Mouse (Mus musculus) neural tube, embryonic 14.5 days (tissue): Measurements from ENCODE around the gene Vnn3. TPM values are rescaled to one million over a fixed set of nuclear protein-coding genes. Genes with fewer than 3 reads are reported as not detected.

Experiments
- ATAC-seq: fragments of 200-750 bp; cut with Nextera tagmentation; 2 replicates; pipeline ENCODE4 v1.8.0; 2017; ENCODE audit warnings: low read depth, mild to moderate bottlenecking, moderate TSS enrichment, moderate library complexity
- H3K27ac ChIP-seq: fragments of 300-500 bp; sonication (generic); 2 replicates; pipeline ENCODE4 v1.5.1; 2014; ENCODE audit warnings: low read depth, mild to moderate bottlenecking, control low read depth, low read length, moderate library complexity, mixed read lengths
- H3K27me3 ChIP-seq: fragments of 300-500 bp; sonication (generic); 2 replicates; pipeline ENCODE4 v1.6.1; 2014; ENCODE audit warnings: low read length; ENCODE audit not compliant: control insufficient read depth, insufficient read depth
- H3K36me3 ChIP-seq: fragments of 300-500 bp; sonication (generic); 2 replicates; pipeline ENCODE4 v1.6.1; 2014; ENCODE audit warnings: low read length, mixed read lengths; ENCODE audit not compliant: control insufficient read depth, insufficient read depth
- H3K4me1 ChIP-seq: fragments of 300-500 bp; sonication (generic); 2 replicates; pipeline ENCODE4 v1.6.1; 2014; ENCODE audit warnings: low read length; ENCODE audit not compliant: control insufficient read depth, insufficient read depth
- H3K4me2 ChIP-seq: fragments of 300-500 bp; sonication (generic); 2 replicates; pipeline ENCODE4 v1.6.1; 2014; ENCODE audit warnings: mild to moderate bottlenecking, low read depth, low read length, control low read depth
- H3K4me3 ChIP-seq: fragments of 300-500 bp; sonication (generic); 2 replicates; pipeline ENCODE4 v1.5.1; 2014; ENCODE audit warnings: low read depth, low read length, control low read depth, mixed read lengths
- H3K9ac ChIP-seq: fragments of 300-500 bp; sonication (generic); replicated peaks from 2 replicates; pipeline ENCODE4 v1.6.1; 2014; ENCODE audit warnings: low read depth, mild to moderate bottlenecking, control low read depth, low read length, mixed read lengths
- H3K9me3 ChIP-seq: fragments of 300-500 bp; sonication (generic); 2 replicates; pipeline ENCODE4 v1.6.1; 2016; ENCODE audit warnings: low read length; ENCODE audit not compliant: control insufficient read depth
- WGBS: fragments of 180-500 bp; shearing (Covaris S2); extraction: QIAGEN DNeasy Blood & Tissue Kit; methylation state at CpG from one replicate; pipeline ENCODE4 v1.1.7; 2014; 5-methylcytosine and 5-hydroxymethylcytosine counted together
- polyA plus RNA-seq: library from polyadenylated mRNA; unstranded; fragments of >200 nt; fragmentation: Nextera tagmentation; extraction: Ambion mirVana; gene quantifications from 2 replicates; pipeline ENCODE4 v1.2.1, GENCODE M21; 2014

Vnn3 gene
- not detected in 2 replicates for polyA plus RNA-seq

DNA sequence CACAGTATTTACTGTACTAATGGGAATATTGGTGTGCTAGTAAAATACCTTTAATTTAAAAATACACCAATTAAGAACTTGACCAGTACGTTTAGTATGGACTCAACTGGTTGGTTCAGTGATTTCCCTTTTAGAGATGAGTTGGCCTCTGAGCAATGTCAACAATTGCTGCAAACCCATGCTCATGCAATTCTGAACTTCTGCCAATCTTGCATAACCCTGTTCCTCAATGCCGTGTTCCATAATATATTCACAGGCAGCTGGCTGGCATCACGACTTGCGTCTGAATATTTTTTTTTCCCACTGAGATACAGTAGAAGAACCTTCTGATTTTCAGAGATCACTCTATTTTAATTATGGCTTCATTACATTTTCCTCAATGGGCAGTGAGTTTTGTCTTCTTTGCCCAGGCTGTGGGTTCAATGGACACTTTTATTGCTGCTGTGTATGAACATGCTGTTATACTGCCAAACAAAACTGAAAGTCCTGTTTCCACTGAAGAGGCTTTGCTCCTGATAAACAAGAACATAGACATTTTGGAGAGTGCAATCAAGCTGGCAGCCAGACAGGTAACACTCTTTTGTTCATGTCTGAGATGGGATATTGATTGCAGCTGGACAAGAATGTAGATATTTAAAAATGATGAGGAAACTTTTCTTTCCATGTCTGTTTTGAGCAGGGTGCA lies at the start of gene Vnn3:
Gene Vnn3 (plus strand): TSS at position 235 of the 685 bp plus-strand sequence.
- no peaks in the 10 kb centered on the region for H3K9me3 ChIP-seq
- 89% methylated on average over 4 of the region's 4 CpGs for WGBS

DNA sequence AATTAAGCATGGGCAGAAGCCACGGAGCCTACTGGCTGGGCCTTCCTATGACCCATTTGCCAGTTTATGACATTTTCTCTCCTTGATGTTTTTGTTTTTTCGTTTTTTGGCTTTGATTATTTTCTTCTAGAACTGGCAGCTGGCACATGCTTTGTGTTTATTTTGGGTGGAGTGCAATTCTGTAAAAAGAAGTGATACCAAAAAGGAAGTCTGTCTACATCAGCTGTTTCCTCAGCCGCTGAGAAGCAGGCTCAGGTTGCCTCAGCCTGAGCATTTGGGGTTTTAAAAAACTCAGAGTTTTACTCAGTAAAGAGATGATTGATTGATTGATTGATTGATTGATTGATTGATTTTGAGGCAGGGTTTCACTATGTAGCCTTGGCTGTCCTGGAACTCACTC lies 48.4 kb upstream of the Vnn3 start:
- 71% methylated on average over 3 of the region's 3 CpGs for WGBS
- Histone ChIP-seq H3K27ac (no peak overlapping the region), H3K36me3 (peaks cover 18% of the 10 kb centered on the region; the same call in 1 of the 2 replicates), H3K4me2 (no peak overlapping the region), H3K27me3 (no peaks in the 10 kb centered on the region), H3K4me1 (peaks cover 3% of the 10 kb centered on the region; the same call in 1 of the 2 replicates), H3K9ac (no peak overlapping the region), H3K4me3 (no peak overlapping the region), H3K9me3 (no peaks in the 10 kb centered on the region)
- no peak for ATAC-seq

More for the DNA sequence above, at the start of gene Vnn3:
- H3K36me3 ChIP-seq, result no peaks in the 10 kb centered on the region
- H3K27me3 ChIP-seq, result no peaks in the 10 kb centered on the region
- no peak within 1 kb of the TSS for H3K4me2 ChIP-seq
- no peak for ATAC-seq
- no peak within 1 kb of the TSS for H3K4me3 ChIP-seq
- H3K27ac ChIP-seq, result no peak within 1 kb of the TSS
- H3K9ac ChIP-seq, result no peak within 1 kb of the TSS
- no peaks in the 10 kb centered on the region for H3K4me1 ChIP-seq

DNA sequence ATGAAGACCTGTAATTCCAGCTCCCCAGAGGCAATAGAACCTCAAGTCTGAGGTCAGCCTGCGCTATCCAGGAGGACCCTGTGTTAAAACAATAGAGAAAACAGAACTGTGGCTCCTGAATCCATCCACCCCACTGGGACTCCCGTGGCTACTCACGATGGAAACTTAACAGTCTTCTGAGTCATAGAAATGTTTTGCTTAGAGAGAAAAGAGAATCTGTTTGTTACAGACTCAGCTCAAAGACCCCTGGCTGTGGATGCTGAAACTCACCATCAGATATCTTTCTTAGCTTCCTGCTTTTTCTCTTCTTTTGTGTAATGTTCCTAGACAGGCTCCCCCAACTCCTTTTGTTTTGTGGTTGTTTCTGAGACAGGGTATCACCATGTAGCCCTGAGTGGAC lies 46.6 kb upstream of the Vnn3 start:
- no peak overlapping the region for H3K9ac ChIP-seq
- H3K36me3 ChIP-seq, result peaks cover 18% of the 10 kb centered on the region; the same call in 1 of the 2 replicates
- no peaks in the 10 kb centered on the region for H3K9me3 ChIP-seq
- H3K4me2 ChIP-seq, result no peak overlapping the region
- H3K27me3 ChIP-seq, result no peaks in the 10 kb centered on the region
- ATAC-seq, result no peak
- no peaks in the 10 kb centered on the region for H3K4me1 ChIP-seq
- no peak overlapping the region for H3K27ac ChIP-seq
- 75% methylated on average over 3 of the region's 3 CpGs for WGBS
- no peak overlapping the region for H3K4me3 ChIP-seq

DNA sequence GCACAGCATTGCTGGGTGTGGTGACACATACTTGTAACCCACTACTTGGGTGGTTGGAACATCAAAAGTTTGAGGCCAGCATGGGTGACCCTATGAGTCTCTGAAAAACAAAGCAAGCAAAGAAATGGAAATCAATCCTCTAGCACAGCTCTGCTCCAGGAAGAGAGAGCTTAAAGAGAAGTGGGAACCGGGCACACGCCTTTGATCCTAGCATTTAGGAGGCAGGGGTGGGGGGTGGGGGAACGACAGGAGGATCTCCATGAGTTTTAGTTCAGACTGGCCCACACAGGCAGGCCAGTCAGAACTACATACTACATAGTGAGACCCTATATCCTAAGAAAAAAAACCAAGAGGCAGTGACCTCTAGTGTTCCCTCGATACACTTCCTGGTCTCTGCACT lies 45.1 kb upstream of the Vnn3 start:
- no peaks in the 10 kb centered on the region for H3K27me3 ChIP-seq
- no peaks in the 10 kb centered on the region for H3K9me3 ChIP-seq
- no peaks in the 10 kb centered on the region for H3K4me1 ChIP-seq
- peaks cover 18% of the 10 kb centered on the region; the same call in 1 of the 2 replicates for H3K36me3 ChIP-seq
- no peak overlapping the region for H3K4me3 ChIP-seq
- H3K27ac ChIP-seq, result no peak overlapping the region
- no peak overlapping the region for H3K4me2 ChIP-seq
- no peak for ATAC-seq
- 27% methylated on average over 4 of the region's 4 CpGs for WGBS
- no peak overlapping the region for H3K9ac ChIP-seq

DNA sequence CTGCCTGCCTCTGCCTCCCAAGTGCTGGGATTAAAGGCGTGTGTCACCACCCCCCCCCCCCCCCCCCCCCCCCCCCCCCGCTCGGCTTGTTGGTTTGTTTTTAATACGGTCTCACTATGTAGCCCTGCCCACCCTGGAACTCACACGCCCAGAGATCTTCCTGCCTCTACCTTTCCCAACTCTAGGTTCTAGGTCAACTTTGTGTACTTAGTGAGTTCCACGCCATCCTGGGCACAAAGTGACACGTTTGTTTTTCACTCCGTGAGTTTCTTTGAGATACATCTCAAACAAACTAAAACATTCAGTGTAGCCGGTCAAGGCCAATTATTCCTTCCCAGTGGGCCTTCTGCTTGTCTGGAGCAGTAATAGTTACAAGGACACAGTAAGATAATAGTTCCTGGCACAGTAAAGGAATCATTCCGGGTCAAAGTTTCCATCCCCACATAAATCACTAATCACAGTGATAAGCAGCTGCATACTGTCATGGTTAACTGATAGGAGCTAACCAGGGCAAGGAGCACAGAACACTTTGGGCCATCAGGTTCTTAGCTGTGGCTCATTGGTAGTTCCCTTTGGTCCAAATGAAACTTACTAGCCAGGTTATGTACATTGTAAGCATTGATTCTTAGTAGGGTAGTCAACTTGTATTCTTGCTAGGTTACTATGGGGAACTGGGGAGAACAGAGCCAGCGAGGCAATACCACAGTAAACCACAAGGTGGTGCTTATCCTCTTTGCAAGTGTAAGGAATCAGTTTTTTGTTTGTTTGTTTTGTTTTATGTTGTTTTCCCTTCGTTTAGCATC lies 39.4 kb upstream of the Vnn3 start:
- Histone ChIP-seq H3K36me3 (0 out of 2 replicates have a peak, but pooled peaks cover 4% of the 10 kb centered on the region), H3K27me3 (no peaks in the 10 kb centered on the region), H3K4me1 (no peaks in the 10 kb centered on the region), H3K27ac (no peak overlapping the region), H3K4me3 (no peak overlapping the region), H3K4me2 (no peak overlapping the region), H3K9me3 (no peaks in the 10 kb centered on the region), H3K9ac (no peak overlapping the region)
- WGBS, result 76% methylated on average over 8 of the region's 12 CpGs
- ATAC-seq, result peak; percentile 69

- H3K9ac ChIP-seq, result no peak overlapping the region
- no peak overlapping the region for H3K27ac ChIP-seq
- H3K4me1 ChIP-seq, result no peaks in the 10 kb centered on the region
- H3K4me2 ChIP-seq, result no peak overlapping the region
- H3K9me3 ChIP-seq, result no peaks in the 10 kb centered on the region
- no peak overlapping the region for H3K4me3 ChIP-seq
- ATAC-seq, result peak; percentile 18; the same call in 1 of the 2 replicates
- 0 out of 2 replicates have a peak, but pooled peaks cover 4% of the 10 kb centered on the region for H3K36me3 ChIP-seq
- no peaks in the 10 kb centered on the region for H3K27me3 ChIP-seq
Observed at GRCm38 (mm10) chr10:23812438-23812759, 38.9 kb upstream of the Vnn3 start.

DNA sequence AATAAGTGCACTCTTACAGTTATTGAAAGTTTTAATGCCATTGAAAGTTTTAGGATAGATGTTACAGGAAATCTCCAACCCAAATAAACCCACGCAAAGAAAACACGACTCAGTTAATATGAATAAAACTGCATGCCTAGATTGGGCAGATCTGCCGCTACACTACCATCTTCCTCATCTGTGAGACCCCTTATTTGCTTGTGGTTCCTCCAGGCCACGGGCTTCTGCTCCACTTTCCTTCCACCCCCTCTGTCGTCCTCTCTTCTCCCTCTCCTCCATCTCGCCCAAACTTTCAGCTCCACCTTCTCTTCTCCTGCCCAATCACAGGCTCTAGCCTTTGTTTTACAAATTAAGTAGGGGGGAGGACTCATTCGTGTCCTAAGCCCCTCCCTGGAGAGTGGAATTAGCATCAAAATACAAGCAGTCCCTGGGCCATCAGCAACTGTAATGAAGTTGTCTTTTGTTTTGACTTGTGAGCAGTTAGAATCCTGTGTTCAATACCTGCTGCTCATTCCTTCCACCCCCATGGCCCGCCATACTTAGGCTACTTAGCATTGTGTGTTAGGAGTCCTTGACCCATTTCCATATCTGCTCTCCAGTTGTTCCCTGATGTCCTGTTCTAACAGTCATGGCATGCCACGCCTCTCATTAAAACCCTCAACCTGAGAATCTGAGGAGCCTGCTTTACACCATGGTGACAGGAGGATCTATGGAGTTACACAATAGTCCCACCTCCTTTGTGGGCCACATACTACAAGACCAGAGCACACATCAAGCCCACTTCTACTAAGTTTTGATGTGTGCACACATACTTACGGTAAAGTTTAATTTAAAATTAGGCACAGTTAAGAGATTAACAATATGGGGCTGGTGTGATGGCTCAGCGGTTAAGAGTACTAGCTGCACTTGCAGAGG lies 38.2 kb upstream of the Vnn3 start:
- H3K4me1 ChIP-seq, result no peaks in the 10 kb centered on the region
- 0 out of 2 replicates have a peak, but pooled peaks cover 4% of the 10 kb centered on the region for H3K36me3 ChIP-seq
- H3K9me3 ChIP-seq, result no peaks in the 10 kb centered on the region
- no peak overlapping the region for H3K9ac ChIP-seq
- ATAC-seq, result peak; percentile 47; the same call in 1 of the 2 replicates
- no peaks in the 10 kb centered on the region for H3K27me3 ChIP-seq
- no peak overlapping the region for H3K4me2 ChIP-seq
- H3K27ac ChIP-seq, result no peak overlapping the region
- 54% methylated on average over 11 of the region's 11 CpGs for WGBS
- H3K4me3 ChIP-seq, result no peak overlapping the region

DNA sequence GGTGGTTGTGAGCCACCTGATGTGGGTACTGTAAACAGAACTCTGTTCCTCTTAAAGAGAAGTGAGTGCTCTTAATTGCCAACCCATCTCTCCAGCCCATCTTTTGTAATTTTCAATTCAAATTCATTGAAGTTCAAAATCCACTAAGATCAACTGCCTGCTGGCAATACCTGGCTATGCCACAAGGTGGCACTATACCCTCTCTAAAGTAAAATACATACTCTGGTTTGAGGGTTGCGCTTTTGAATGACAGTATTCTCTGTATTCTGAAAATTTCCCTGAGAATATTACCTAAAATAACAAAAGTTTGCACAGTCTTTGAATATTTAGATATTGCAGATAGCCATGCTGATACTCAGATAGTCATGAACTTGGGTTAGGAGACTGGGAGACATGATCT lies 36.1 kb upstream of the Vnn3 start:
- WGBS, result 55% methylated on average over 1 of the region's 1 CpGs
- Histone ChIP-seq H3K9ac (no peak overlapping the region), H3K4me1 (no peaks in the 10 kb centered on the region), H3K9me3 (no peaks in the 10 kb centered on the region), H3K4me2 (no peak overlapping the region), H3K27ac (no peak overlapping the region), H3K4me3 (no peak overlapping the region), H3K27me3 (no peaks in the 10 kb centered on the region), H3K36me3 (peaks cover 10% of the 10 kb centered on the region; the same call in 1 of the 2 replicates)
- 0 out of 2 replicates have a peak, but pooled peaks have one; percentile 19 for ATAC-seq
